Mouse (Mus musculus): ENCODE measurements at regions not wholly inside any gene's neighbourhood (a gene's known extent, or its start where the extent isn't known, plus 50 kb on each side); places are given as distances from the start of the nearest gene placed in this dataset.

GRCm38 (mm10) chr11:19554316-19554946 lies 369.7 kb upstream of the Spred2 start:
- peak; percentile 32 for DNase-seq (ENCODE audit: extremely low spot score, low spot score)
- peaks cover 69% of the 10 kb centered on the region for H3K27me3 ChIP-seq (ENCODE audit: poor library complexity, severe bottlenecking)
- H3K36me3 ChIP-seq (replicated peaks), result no peaks in the 10 kb centered on the region
- H3K9me3 ChIP-seq, result no peaks in the 10 kb centered on the region
- WGBS, result 15% methylated on average over 9 of the region's 9 CpGs
- H3K4me3 ChIP-seq, result no peak overlapping the region
- peaks cover 28% of the 10 kb centered on the region for H3K4me1 ChIP-seq
- peak overlapping the region; percentile 63; the same call in 1 of the 2 replicates for H3K27ac ChIP-seq

GRCm38 (mm10) chr11:19554947-19555770 lies 369.0 kb upstream of the Spred2 start:
- no peaks in the 10 kb centered on the region for H3K36me3 ChIP-seq (replicated peaks)
- peaks cover 70% of the 10 kb centered on the region for H3K27me3 ChIP-seq (ENCODE audit: poor library complexity, severe bottlenecking)
- DNase-seq (ENCODE audit: extremely low spot score, low spot score), result no peak
- H3K9me3 ChIP-seq, result no peaks in the 10 kb centered on the region
- no peak overlapping the region for H3K4me3 ChIP-seq
- H3K27ac ChIP-seq, result peak overlapping the region; percentile 63; the same call in 1 of the 2 replicates
- peaks cover 28% of the 10 kb centered on the region for H3K4me1 ChIP-seq
- WGBS, result 54% methylated on average over 9 of the region's 9 CpGs

- Histone ChIP-seq H3K27me3 (ENCODE audit: poor library complexity, severe bottlenecking) (peaks cover 49% of the 10 kb centered on the region), H3K4me3 (no peak overlapping the region), H3K27ac (no peak overlapping the region), H3K4me1 (peaks cover 19% of the 10 kb centered on the region), H3K36me3 (replicated peaks) (no peaks in the 10 kb centered on the region), H3K9me3 (no peaks in the 10 kb centered on the region)
- 85% methylated on average over 7 of the region's 7 CpGs for WGBS
- DNase-seq (ENCODE audit: extremely low spot score, low spot score), result no peak
These were observed 363.7 kb upstream of the Spred2 start for GRCm38 (mm10) chr11:19560452-19560851.

- Histone ChIP-seq H3K9me3 (no peaks in the 10 kb centered on the region), H3K4me1 (peaks cover 9% of the 10 kb centered on the region), H3K27ac (no peak overlapping the region), H3K27me3 (ENCODE audit: poor library complexity, severe bottlenecking) (peaks cover 32% of the 10 kb centered on the region), H3K4me3 (no peak overlapping the region), H3K36me3 (replicated peaks) (no peaks in the 10 kb centered on the region)
- DNase-seq (ENCODE audit: extremely low spot score, low spot score), result no peak
- WGBS, result 92% methylated on average over 4 of the region's 4 CpGs
These were observed 361.5 kb upstream of the Spred2 start for GRCm38 (mm10) chr11:19562668-19563067.

- Histone ChIP-seq H3K4me1 (no peaks in the 10 kb centered on the region), H3K36me3 (replicated peaks) (no peaks in the 10 kb centered on the region), H3K4me3 (no peak overlapping the region), H3K27ac (no peak overlapping the region), H3K9me3 (no peaks in the 10 kb centered on the region), H3K27me3 (ENCODE audit: poor library complexity, severe bottlenecking) (no peaks in the 10 kb centered on the region; the same call in 1 of the 2 replicates)
- DNase-seq (ENCODE audit: extremely low spot score, low spot score), result no peak
- 85% methylated on average over 7 of the region's 7 CpGs for WGBS
These were observed 338.9 kb upstream of the Spred2 start for GRCm38 (mm10) chr11:19585228-19585627.

GRCm38 (mm10) chr11:19592506-19593355 lies 331.4 kb upstream of the Spred2 start:
- DNase-seq (ENCODE audit: extremely low spot score, low spot score), result no peak
- H3K36me3 ChIP-seq (replicated peaks), result no peaks in the 10 kb centered on the region
- no peak overlapping the region for H3K27ac ChIP-seq
- H3K27me3 ChIP-seq (ENCODE audit: poor library complexity, severe bottlenecking), result no peaks in the 10 kb centered on the region
- 82% methylated on average over 6 of the region's 6 CpGs for WGBS
- H3K4me1 ChIP-seq, result no peaks in the 10 kb centered on the region
- H3K4me3 ChIP-seq, result no peak overlapping the region
- no peaks in the 10 kb centered on the region for H3K9me3 ChIP-seq

- Histone ChIP-seq H3K4me1 (no peaks in the 10 kb centered on the region), H3K36me3 (replicated peaks) (no peaks in the 10 kb centered on the region), H3K9me3 (no peaks in the 10 kb centered on the region), H3K27ac (no peak overlapping the region), H3K27me3 (ENCODE audit: poor library complexity, severe bottlenecking) (no peaks in the 10 kb centered on the region), H3K4me3 (no peak overlapping the region)
- WGBS, result 91% methylated on average over 4 of the region's 4 CpGs
- no peak for DNase-seq (ENCODE audit: extremely low spot score, low spot score)
These were observed 329.1 kb upstream of the Spred2 start for GRCm38 (mm10) chr11:19595107-19595506.

- Histone ChIP-seq H3K27me3 (ENCODE audit: poor library complexity, severe bottlenecking) (no peaks in the 10 kb centered on the region), H3K4me1 (no peaks in the 10 kb centered on the region), H3K36me3 (replicated peaks) (no peaks in the 10 kb centered on the region), H3K4me3 (no peak overlapping the region), H3K27ac (no peak overlapping the region), H3K9me3 (no peaks in the 10 kb centered on the region)
- DNase-seq (ENCODE audit: extremely low spot score, low spot score), result no peak
These were observed 327.8 kb upstream of the Spred2 start for GRCm38 (mm10) chr11:19596336-19596735.

GRCm38 (mm10) chr11:19599433-19599832 lies 324.7 kb upstream of the Spred2 start:
- H3K27ac ChIP-seq, result no peak overlapping the region
- 93% methylated on average over 9 of the region's 9 CpGs for WGBS
- no peaks in the 10 kb centered on the region for H3K36me3 ChIP-seq (replicated peaks)
- no peaks in the 10 kb centered on the region for H3K9me3 ChIP-seq
- peak; percentile 8 for DNase-seq (ENCODE audit: extremely low spot score, low spot score)
- H3K4me1 ChIP-seq, result no peaks in the 10 kb centered on the region
- no peak overlapping the region for H3K4me3 ChIP-seq
- no peaks in the 10 kb centered on the region for H3K27me3 ChIP-seq (ENCODE audit: poor library complexity, severe bottlenecking)

- H3K27me3 ChIP-seq (ENCODE audit: poor library complexity, severe bottlenecking), result no peaks in the 10 kb centered on the region
- WGBS, result 92% methylated on average over 15 of the region's 15 CpGs
- no peak overlapping the region for H3K4me3 ChIP-seq
- no peaks in the 10 kb centered on the region for H3K36me3 ChIP-seq (replicated peaks)
- H3K4me1 ChIP-seq, result no peaks in the 10 kb centered on the region
- peak; percentile 11 for DNase-seq (ENCODE audit: extremely low spot score, low spot score)
- no peaks in the 10 kb centered on the region for H3K9me3 ChIP-seq
- no peak overlapping the region for H3K27ac ChIP-seq
These were observed 322.8 kb upstream of the Spred2 start for GRCm38 (mm10) chr11:19601216-19601938.

GRCm38 (mm10) chr11:19602496-19602895 lies 321.7 kb upstream of the Spred2 start:
- Histone ChIP-seq H3K27me3 (ENCODE audit: poor library complexity, severe bottlenecking) (no peaks in the 10 kb centered on the region), H3K4me3 (no peak overlapping the region), H3K27ac (no peak overlapping the region), H3K36me3 (replicated peaks) (no peaks in the 10 kb centered on the region), H3K4me1 (no peaks in the 10 kb centered on the region), H3K9me3 (no peaks in the 10 kb centered on the region)
- DNase-seq (ENCODE audit: extremely low spot score, low spot score), result peak; percentile 5
- 95% methylated on average over 5 of the region's 5 CpGs for whole genome bisulfite sequencing

GRCm38 (mm10) chr11:19605602-19606001 lies 318.6 kb upstream of the Spred2 start:
- no peak for DNase-seq (ENCODE audit: extremely low spot score, low spot score)
- WGBS, result 82% methylated on average over 4 of the region's 4 CpGs
- H3K27ac ChIP-seq, result no peak overlapping the region
- no peaks in the 10 kb centered on the region for H3K4me1 ChIP-seq
- H3K36me3 ChIP-seq (replicated peaks), result no peaks in the 10 kb centered on the region
- no peaks in the 10 kb centered on the region for H3K9me3 ChIP-seq
- no peak overlapping the region for H3K4me3 ChIP-seq
- H3K27me3 ChIP-seq (ENCODE audit: poor library complexity, severe bottlenecking), result no peaks in the 10 kb centered on the region

Measured in forebrain, embryonic 10.5 days (tissue).